Mouse (Mus musculus): ENCODE results near the gene Ppp1r18. TPM values are rescaled to one million over a fixed set of nuclear protein-coding genes. Genes with fewer than 3 reads are reported as not detected.

The Ppp1r18 gene
- total RNA-seq, 4 experiments from 2014 or later = 10.5 to 13.5 (median 11.8) TPM

DNA sequence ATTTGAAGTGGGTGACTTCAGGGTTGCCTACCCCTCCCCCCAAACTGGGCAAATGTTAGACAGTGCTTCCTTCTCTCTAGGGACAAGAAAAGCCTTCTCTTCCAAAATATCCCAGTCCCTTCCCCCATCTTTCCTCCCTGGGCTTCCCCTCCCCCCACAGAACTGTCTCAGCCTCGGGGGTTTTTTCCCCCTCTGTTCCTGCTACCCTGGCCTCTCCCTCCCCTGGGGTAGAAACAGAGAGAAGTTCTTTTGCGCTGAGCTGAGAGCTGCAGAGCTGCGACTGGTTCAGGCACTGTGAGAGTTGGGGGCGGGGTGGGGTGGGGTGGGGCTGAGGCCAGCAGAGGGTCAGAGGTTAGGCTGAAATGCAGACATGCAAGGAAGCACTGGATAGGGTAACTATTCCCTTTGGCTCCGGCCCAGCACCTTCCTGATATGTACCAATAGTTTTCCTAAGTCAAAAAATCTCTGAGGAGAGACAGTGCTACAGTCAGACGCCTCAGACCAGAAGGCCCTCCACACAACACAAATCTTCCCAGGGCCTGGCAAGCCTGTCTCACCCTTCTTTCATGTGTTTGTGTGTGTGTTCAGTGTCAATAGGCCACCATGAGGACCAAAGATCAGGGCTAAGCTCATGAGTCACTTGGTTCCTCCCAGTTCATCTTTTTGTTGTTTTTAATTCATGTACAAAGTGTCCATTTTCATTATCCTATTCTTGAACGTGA, 4.1 kb downstream of the Ppp1r18 start:
- peak; percentile 68 for DNase-seq (ENCODE audit: low spot score)

GRCm38 (mm10) chr17:35870151-35870883, 4.9 kb downstream of the Ppp1r18 start:
- DNase-seq (ENCODE audit: low spot score) = peak; percentile 82

DNA sequence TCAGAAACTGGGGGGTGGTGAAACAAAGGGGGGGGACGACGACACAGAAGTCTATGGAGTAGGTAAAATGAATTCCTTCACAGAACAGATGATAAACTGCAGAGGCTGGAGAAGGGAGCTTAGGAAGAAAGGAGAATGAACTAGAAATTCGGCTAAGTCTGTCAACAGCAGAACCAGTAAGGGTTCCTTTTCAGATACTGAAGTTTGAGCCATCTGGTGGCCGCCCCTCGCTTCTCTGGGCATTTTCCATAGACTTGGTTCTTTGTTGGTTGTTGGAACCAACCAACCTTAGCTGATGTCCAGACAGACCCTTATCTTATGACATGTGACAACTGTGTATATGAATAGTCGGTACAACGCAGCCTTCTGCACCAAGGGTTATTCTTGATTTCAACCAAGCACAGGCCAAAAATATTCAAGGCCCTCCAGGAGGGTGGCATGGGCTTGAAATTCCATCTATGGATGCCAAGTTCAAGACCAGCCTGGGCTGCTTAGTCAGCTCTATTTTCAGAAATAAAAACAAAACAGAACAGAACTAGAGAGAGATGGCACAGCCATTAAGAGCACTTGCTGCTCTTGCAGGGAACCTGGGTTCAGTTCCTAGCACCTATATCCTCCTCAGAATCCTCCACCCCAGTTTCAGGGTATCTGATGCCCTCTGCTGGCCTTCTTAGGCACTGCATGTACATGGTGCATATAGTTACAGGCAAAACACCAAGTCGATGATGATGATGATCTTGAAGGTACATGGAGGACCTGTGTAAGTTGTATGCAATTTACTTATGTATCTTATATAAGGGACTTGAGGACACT, 5.7 kb downstream of the Ppp1r18 start:
- DNase-seq (ENCODE audit: low spot score) = no peak

- peak; percentile 88 for DNase-seq (ENCODE audit: low spot score)
These were observed 8.6 kb downstream of the Ppp1r18 start for GRCm38 (mm10) chr17:35873774-35874519.

DNA sequence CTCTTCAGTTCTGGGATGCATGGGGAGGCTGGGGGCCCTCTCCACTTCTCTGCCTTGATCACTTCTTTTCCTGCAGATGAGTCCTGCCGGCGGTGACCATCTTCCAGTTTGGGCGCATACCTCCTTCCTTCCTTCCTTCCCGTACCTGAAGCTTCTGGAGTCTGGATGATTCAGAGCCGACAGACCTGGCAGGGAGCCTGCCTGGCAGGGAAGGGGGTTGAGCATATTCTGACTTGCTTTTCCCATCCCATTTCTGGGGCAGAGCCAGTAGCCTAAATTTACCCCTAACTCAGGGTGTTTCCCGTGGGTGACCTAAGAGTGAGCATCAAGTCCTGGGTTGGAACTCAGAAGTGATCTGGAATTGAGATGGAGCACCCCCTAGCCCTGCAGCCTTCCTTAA, 9.3 kb downstream of the Ppp1r18 start:
- peak; percentile 20 for DNase-seq (ENCODE audit: low spot score)

DNA sequence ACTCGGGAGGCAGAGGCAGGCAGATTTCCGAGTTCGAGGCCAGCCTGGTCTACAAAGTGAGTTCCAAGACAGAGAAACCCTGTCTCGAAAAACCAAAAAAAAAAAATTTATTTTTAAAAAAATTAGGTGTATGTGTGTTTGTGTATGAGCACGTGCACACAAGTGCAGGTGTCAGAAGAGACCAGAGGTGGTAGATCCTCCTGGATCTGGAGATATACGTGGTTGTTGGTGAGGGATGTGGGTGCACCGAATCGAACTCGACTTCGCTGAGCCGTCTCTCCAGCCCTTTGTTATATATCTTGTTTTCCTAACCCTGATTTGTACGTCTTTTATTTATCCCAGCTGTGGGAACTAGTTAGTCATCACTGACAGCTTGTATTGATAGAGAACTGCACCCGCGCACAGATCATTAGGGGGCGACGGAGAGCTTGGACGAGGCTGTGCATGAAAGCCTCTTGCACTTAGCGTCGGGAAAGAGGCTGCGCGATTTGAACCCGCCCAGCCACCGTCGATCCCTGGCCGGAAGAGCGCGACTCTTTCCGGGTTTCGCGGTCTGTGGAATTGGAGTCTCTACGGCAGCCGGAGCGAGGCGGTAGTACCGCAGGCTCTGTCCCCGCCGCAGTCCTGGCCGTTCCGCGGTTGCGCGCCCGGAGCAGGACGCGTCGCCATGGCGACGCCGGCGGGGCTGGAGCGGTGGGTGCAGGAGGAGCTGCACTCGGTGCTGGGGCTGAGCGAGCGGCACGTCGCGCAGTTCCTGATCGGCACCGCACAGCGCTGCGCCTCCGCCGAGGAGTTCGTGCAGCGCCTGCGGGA, 14.1 kb downstream of the Ppp1r18 start, which contains the start of gene Dhx16:
TSS of gene Dhx16 (plus strand) at position 575 of the 813 bp plus-strand sequence.
- peak; percentile 95 for DNase-seq (ENCODE audit: low spot score)

DNA sequence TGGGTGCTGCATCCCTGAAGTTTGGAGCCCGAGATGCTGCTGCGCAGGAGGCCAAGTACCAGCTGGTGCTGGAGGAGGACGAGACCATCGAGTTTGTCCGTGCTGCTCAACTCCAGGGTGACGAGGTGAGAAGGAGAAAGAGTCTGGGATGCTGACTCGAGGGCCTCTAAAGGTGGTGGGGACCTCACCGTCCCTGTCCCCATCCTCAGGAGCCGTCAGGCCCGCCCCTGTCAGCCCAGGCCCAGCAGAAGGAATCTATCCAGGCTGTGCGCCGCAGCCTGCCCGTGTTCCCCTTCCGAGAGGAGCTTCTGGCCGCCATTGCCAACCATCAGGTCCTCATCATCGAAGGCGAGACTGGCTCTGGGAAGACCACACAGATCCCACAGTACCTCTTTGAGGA, 17.5 kb downstream of the Ppp1r18 start:
- DNase-seq (ENCODE audit: low spot score) = no peak

GRCm38 (mm10) chr17:35883777-35884176, 18.4 kb downstream of the Ppp1r18 start:
- DNase-seq (ENCODE audit: low spot score) = no peak

DNA sequence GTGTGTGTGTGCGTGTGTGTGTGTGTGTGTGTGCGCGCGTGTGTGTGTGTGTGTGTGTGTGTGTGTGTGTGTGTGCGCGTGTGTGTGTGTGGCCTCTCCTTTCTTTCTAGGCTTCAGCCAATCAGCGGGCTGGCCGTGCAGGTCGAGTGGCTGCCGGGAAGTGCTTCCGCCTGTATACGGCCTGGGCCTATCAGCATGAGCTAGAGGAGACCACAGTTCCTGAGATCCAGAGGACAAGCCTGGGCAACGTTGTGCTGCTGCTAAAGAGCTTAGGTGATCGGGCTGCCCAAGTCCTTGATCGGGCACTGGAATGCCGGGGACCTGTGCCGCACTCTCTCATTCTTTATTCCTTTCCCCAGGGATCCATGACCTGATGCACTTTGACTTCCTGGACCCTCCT, 22.3 kb downstream of the Ppp1r18 start:
- no peak for DNase-seq (ENCODE audit: low spot score)

DNA sequence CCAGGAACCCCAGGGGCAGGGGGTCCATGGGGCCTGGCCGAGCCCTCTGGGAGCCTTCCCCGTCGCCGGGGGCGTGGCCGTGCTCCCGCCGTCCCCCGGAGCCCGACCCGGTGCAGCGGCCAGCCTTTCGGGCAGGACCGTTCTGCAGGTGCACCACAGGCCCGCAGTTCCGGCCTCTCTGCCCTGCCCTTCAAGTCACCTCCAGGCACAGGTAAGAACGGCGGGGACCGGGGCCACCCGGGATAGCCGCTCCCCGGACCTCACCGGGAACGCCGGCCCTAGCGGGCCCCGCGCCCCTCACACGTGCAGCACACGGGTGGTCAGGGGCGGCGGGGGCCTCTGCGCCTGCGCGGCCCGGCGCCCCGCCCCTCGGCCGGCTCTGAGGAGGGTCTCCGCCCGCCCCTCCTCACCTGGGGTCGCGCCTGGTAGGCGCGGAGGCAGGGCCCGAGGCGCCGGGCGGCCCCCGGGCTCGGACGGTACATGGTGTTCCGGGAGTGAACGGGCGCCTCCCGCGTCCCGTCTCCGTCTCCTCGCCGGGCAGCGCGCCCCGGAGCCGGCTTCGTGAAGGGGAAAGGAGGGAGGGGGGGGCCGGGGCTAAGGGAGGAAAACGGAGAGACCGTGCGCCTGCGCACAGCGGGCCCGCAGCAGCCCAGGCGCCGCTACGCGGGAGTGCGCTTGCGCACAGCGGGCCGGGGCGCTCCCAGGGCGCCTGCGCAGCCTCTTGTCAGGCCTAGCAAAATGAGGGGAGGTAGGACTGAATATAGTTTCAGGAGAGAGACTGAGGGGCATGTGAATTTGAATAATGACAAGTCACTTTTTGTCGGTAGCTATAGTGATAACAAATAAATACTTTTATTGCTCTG, 31.6 kb downstream of the Ppp1r18 start, which contains the start of gene 2310061I04Rik:
TSS of gene 2310061I04Rik (minus strand) at position 651 of the 863 bp plus-strand sequence.
- peak; percentile 89 for DNase-seq (ENCODE audit: low spot score)

DNA sequence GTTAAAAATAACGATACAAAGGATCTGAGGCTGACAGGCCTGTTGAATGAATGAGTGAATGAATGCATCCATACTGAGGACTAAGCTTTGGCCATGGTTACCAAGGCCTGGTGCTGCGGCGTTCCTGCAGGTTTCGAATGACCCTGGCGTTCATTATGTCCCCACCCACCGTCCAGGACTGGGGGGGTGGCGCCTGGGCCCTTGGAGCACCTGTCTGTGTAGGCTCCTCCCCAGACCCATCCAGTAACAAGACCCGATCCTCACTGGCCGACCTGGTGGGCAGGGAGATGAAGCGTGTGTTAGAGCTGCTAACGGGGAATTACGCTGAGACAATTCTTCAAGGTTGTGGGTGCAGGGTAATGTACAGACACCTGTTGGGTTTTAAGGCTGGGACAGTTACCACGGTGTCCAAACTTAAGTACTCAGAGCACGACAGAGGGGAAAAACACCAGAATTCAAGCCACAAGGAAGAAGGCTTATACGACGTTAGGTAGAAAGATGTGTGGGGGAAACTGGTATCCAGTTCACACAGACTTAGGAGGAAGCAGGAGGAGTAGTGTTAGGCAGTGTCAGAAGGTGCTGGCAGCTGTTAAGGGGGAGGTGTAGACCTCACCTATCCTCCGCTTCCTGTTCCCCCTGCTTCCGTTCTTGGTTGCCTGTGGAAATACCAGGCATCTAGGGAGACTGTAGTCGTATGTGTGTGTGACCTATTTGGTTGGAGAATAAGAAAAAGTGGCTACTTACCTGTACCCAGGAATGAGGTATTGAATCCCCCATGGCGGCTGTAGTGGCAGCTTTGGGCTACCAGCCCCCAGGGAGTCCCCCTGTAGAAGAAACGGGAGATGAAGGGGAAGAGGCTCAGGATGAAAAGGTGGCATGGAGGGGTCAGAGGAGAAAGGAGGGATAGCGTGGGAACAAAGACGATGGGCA, 32.5 kb downstream of the Ppp1r18 start:
- no peak for DNase-seq (ENCODE audit: low spot score)

GRCm38 (mm10) chr17:35900636-35901035, 35.2 kb downstream of the Ppp1r18 start:
- no peak for DNase-seq (ENCODE audit: low spot score)

DNA sequence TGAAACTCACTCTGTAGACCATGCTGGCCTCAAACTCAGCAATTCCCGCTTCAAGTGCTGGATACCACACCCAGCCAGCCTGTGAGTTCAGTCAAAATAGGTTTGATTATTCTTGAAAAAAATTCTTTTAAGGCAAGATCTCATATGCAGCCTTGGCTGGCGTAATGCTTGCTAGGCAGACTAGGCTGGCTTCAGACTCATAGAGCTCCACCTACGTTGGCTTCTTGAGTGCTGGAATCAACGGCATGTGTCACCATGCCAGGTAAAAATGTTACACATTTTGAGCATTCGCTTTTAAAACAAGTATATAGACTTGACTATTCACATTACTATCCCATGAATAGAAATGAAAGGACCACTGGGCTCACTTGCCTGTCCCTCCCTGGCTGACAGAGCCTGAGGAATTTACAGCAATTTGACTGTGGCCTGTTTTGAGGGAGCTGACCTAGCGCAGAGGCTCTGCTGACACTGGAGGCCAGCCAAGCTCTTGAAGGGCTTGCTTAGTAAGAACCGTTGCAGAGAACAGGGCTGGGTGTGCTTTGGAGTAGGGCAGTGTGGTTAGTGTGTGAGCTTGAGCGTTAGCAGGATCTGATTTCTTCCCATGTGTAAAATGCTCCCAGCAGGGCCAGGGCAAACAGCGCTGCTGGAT, 38.1 kb downstream of the Ppp1r18 start:
- DNase-seq (ENCODE audit: low spot score) = peak; percentile 52

DNA sequence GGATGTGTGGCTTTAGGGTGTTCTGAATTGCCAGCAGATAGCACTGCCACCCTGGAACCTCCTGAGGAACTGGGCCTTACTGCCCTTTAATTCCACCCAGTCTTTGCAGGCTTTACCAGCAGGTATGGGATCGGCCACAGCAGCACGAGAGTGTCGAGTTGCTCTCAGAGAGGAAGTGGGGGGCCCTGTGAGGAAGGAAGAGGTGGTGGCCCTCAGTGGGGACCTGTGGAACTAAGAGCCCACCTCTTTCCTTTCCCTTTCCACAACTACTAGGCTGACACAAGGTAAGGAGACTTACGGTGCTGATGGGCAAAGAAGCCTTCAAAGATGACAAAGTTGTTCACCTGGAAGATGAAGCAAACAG, 38.6 kb downstream of the Ppp1r18 start:
- no peak for DNase-seq (ENCODE audit: low spot score)

- DNase-seq (ENCODE audit: low spot score) = no peak
These were observed 40.2 kb downstream of the Ppp1r18 start for GRCm38 (mm10) chr17:35905587-35905986.

DNA sequence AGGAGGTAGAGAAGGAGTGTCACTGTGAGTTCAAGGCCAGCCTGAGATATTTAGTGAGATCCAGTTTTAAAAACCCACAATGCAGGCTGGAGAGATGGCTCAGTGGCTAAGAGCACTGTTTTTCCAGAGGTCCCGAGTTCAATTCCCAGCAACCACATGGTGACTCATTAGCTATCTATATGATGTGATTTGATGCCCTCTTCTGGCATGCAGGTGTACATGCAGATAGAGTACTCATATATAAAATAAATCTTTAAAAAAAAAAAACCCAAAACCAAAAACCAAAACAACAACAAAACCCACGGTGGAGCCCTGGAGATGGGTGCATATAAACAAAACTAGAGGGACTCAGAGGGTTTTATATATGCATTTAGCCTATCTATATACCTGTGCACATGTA, 42.2 kb downstream of the Ppp1r18 start:
- no peak for DNase-seq (ENCODE audit: low spot score)

DNA sequence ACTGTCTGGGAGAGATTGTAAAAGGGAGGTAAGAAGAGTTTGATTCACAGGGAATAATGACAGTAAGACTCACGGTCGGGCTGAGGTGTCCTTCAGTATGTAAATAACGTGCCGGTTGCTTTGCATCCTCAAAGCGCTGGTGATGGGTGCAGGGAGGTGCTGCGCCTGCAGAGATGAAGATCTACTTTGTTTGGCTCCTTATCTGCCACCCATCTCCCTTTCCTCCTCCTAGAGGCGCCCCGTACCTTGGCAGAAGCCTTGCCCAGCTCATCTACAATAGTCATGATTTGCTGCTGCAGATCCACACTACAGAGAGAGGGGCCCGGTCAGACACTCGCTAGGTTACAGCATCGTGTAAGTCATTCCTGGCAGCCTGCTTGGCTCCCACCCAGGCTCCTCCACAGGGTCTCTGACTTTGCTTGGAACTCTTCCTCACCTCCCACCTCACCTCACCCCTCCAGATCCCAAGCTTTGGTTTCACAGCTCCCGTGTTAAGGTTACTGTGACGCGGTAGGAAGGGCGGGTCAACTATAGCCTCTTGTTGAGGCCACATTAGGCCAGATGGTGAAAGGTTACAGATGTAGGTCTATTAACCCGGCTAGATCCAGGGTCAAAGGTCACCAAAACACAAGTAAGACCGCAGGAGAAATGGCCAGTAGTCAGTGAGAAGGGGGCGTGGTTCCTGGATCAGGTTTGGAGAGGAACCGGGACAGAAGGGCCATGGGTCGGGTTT, 44.0 kb downstream of the Ppp1r18 start:
- no peak for DNase-seq (ENCODE audit: low spot score)
